Mouse (Mus musculus) brain, embryonic 18.5 days (tissue): Measurements from ENCODE around the gene Gpr183.

Experiments used
- DNase-seq: peaks from one replicate; pipeline ENCODE4 v3.0.0-alpha.2; 2012; ENCODE audit warnings: low read depth, low spot score

Gene Gpr183

GRCm38 (mm10) chr14:121903381-121903876, 61.6 kb downstream of the Gpr183 start:
- DNase-seq = no peak
